Mouse (Mus musculus) liver, embryonic 14.5 days (tissue): Measurements from ENCODE around the gene Saa2.

Experiments
- CTCF ChIP-seq: IDR thresholded peaks from 2 replicates; pipeline ENCODE4 v1.5.1; 2016; ENCODE audit warnings: antibody characterized with exemption, low read depth, control low read depth
- EP300 ChIP-seq: IDR thresholded peaks from 2 replicates; pipeline ENCODE4 v1.6.1; 2016; ENCODE audit warnings: antibody characterized with exemption, low read depth

DNA sequence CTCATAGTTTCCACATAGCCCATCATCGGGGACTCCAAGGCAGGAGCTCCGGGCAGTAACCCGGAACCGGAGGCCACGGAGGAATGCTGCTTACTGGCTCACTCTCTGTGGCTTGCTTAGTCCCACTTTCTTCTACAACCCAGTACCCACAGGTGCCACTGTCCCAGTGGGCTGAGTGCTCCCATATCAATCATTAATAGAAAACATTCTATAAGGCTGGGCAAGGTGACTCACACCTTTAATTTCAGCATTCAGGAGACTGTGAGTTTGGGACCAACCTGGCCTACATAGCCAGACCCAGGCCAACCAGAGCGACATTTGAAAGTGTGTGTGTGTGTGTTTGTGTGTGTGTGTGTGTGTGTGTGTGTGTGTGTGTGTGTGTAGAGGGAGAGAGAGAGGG is 28.2 kb upstream of the Saa2 start:
- no peak for TF ChIP-seq CTCF
- TF ChIP-seq EP300, result no peak
